ENCODE assay signal across 8 mouse cellular contexts in genomic region chr6:6955764-6956561, GRCm38 (mm10). TPM values are rescaled to one million over a fixed set of nuclear protein-coding genes. Genes with fewer than 3 reads are reported as not detected.
DNase-seq lines count a peak whose midpoint lies in the region; ATAC-seq lines count a peak whose summit lies in the region.

Gene Sdhaf3, plus strand, starts transcription at chr6:6956004.

- peaks cover 3% of the 10 kb centered on the region; the same call in 1 of the 2 replicates for H3K27me3 ChIP-seq in hindbrain, embryonic 16.5 days (replicated peaks; ENCODE audit: control insufficient read depth, insufficient read depth, low read length)

- WGBS in hindbrain, embryonic 16.5 days = under 1% methylated on average over 52 of the region's 52 CpGs
- under 1% methylated on average over 52 of the region's 52 CpGs for WGBS in macrophage (ENCODE audit: missing documents)

- peak; percentile 100 for ATAC-seq in hindbrain, embryonic 16.5 days

- H3K4me2 ChIP-seq in hindbrain, embryonic 16.5 days (ENCODE audit: low read length) = peak within 1 kb of the TSS; percentile 79

- peak within 1 kb of the TSS; percentile 71 for H3K27ac ChIP-seq in hindbrain, embryonic 16.5 days (ENCODE audit: low read depth, low read length)
- 0 out of 2 replicates have a peak within 1 kb of the TSS, but pooled peaks have one; percentile 8 for H3K27ac ChIP-seq in macrophage

- H3K9ac ChIP-seq in hindbrain, embryonic 16.5 days (ENCODE audit: low read depth, low read length) = peak within 1 kb of the TSS; percentile 70

- H3K4me1 ChIP-seq in hindbrain, embryonic 16.5 days (ENCODE audit: control insufficient read depth, insufficient read depth, low read depth, low read length) = peaks cover 3% of the 10 kb centered on the region

- no peaks in the 10 kb centered on the region for H3K9me3 ChIP-seq in hindbrain, embryonic 16.5 days (ENCODE audit: control insufficient read depth, low read length)

- H3K79me2 ChIP-seq in macrophage (ENCODE audit: inconsistent target) = no peaks in the 10 kb centered on the region

- peak within 1 kb of the TSS; percentile 63 for H3K4me3 ChIP-seq in hindbrain, embryonic 16.5 days (ENCODE audit: low read length)
- H3K4me3 ChIP-seq in macrophage (ENCODE audit: inconsistent target) = peak within 1 kb of the TSS; percentile 95

- no peaks in the 10 kb centered on the region for H3K36me3 ChIP-seq in hindbrain, embryonic 16.5 days (ENCODE audit: control insufficient read depth, insufficient read depth, low read length)
- no peaks in the 10 kb centered on the region for H3K36me3 ChIP-seq in macrophage (ENCODE audit: inconsistent target)

- peak; percentile 90 for DNase-seq in WW6 (ENCODE audit: low read depth, low spot score)
- peak; percentile 92 to 95 for DNase-seq in cerebellum, postnatal 4 days (ENCODE audit: low spot score in 2 of 2)
- peak; percentile 96 for DNase-seq in gastrocnemius, adult 18-20 months (ENCODE audit: low spot score)
- DNase-seq in left cerebral cortex, adult 18-20 months (ENCODE audit: low spot score in 2 of 2) = peak; percentile 95 to 97
- DNase-seq in right cerebral cortex, adult 18-20 months = peak; percentile 97
- DNase-seq in urinary bladder, postnatal 10 days (ENCODE audit: low spot score) = peak; percentile 74

RNA-seq across cellular contexts. Expression of gene Sdhaf3, which starts in this region (rescaled TPM):
- total RNA-seq in gastrocnemius, adult 18-20 months (2021) = 1 to 10 TPM; 5.9 to 6.2 TPM
- polyA plus RNA-seq in hindbrain, embryonic 16.5 days (2015; fragmentation: Nextera tagmentation; extraction: Ambion mirVana) = 6.3 and 6.9 TPM in 2 replicates
- total RNA-seq in left cerebral cortex, adult 18-20 months (2021) = 1 to 10 TPM; 6.1 to 6.7 TPM
- 10 to 100 TPM in 7 of 26 experiments, 1 to 10 TPM in 13, under 1 TPM in 5, not detected in 1; 0.47 to 15.6 (median 6.0) TPM for total RNA-seq in macrophage (2018; cell fraction: chromatin; rRNA removed)
- 1 to 10 TPM in 24 of 26 experiments, under 1 TPM in 2; 0.46 to 2.0 (median 1.4) TPM for total RNA-seq in macrophage (2018; cell fraction: cytosol; rRNA removed)
- 10 to 100 TPM in 1 of 26 experiments, 1 to 10 TPM in 23, under 1 TPM in 2; 0.43 to 10.2 (median 3.4) TPM for total RNA-seq in macrophage (2018; cell fraction: nucleus; rRNA removed)
- 1.1 to 2.2 TPM (median 1.5 TPM) in 3 replicates for polyA plus RNA-seq in macrophage (2018)

Comparison
In these comparisons a context has a peak if more than half of its experiments do, and no peak if none do; other contexts are left out.
1. Peak in every context shown above with its lines: DNase-seq, ATAC-seq, H3K4me3 ChIP-seq and H3K27ac ChIP-seq.